Comparison of ENCODE assay signal across 9 mouse cellular contexts in genomic region chr2:125724546-125725114, GRCm38 (mm10). TPM values are rescaled to one million over a fixed set of nuclear protein-coding genes. Genes with fewer than 3 reads are reported as not detected.
DNase-seq lines count a peak whose midpoint lies in the region; ATAC-seq and TF ChIP-seq lines count a peak whose summit lies in the region.
"Had no signal": no experiment of that assay in that cellular context is flagged by ENCODE, and none has a peak within 500 bp of the region (broad histone marks: within the 10 kb centered on the region; RNA-seq: fewer than 3 reads in every experiment).

No protein-coding gene starts in this region.

- H3K27ac ChIP-seq in lung, postnatal 0 days (ENCODE audit: low read length): no peak overlapping the region
- H3K27ac ChIP-seq in hindbrain, postnatal 0 days: peak overlapping the region; percentile 61
- no peak overlapping the region for H3K27ac ChIP-seq in liver, embryonic 15.5 days (replicated peaks)
- H3K27ac ChIP-seq in stomach, embryonic 15.5 days: no peak overlapping the region

- H3K9me3 ChIP-seq in lung, postnatal 0 days (ENCODE audit: low read length): no peaks in the 10 kb centered on the region
- no peaks in the 10 kb centered on the region for H3K9me3 ChIP-seq in hindbrain, postnatal 0 days (ENCODE audit: low read length)
- H3K9me3 ChIP-seq in liver, embryonic 15.5 days (replicated peaks): no peaks in the 10 kb centered on the region
- H3K9me3 ChIP-seq in stomach, embryonic 15.5 days: no peaks in the 10 kb centered on the region

- peak overlapping the region; percentile 41 for H3K4me3 ChIP-seq in lung, postnatal 0 days (ENCODE audit: low read depth, low read length)
- peak overlapping the region; percentile 49 for H3K4me3 ChIP-seq in hindbrain, postnatal 0 days (ENCODE audit: low read length)
- no peak overlapping the region; the same call in 1 of the 2 replicates for H3K4me3 ChIP-seq in liver, embryonic 15.5 days (replicated peaks)
- H3K4me3 ChIP-seq in stomach, embryonic 15.5 days (replicated peaks): peak overlapping the region; percentile 47
- H3K4me3 ChIP-seq: erythroblast, embryonic 14.5 days had no signal

- peaks cover 16% of the 10 kb centered on the region for H3K27me3 ChIP-seq in lung, postnatal 0 days (replicated peaks; ENCODE audit: insufficient read depth, low read length)
- H3K27me3 ChIP-seq in hindbrain, postnatal 0 days (ENCODE audit: insufficient read depth, low read length): no peaks in the 10 kb centered on the region
- H3K27me3 ChIP-seq in liver, embryonic 15.5 days: peaks cover 89% of the 10 kb centered on the region
- peaks cover 23% of the 10 kb centered on the region for H3K27me3 ChIP-seq in stomach, embryonic 15.5 days (replicated peaks)

- DNase-seq in lung, postnatal 0 days (ENCODE audit: low spot score): peak; percentile 26
- DNase-seq in lung, adult 18-20 months: no peak
- peak; percentile 61 for DNase-seq in embryo, embryonic 11 days
- peak; percentile 40 for DNase-seq in hindbrain, postnatal 0 days (ENCODE audit: low spot score)
- no peak for DNase-seq in urinary bladder, postnatal 25 days (ENCODE audit: low spot score)

- peak overlapping the region; percentile 96 for H3K4me2 ChIP-seq in lung, postnatal 0 days (replicated peaks; ENCODE audit: low read depth, low read length)
- peak overlapping the region; percentile 91 for H3K4me2 ChIP-seq in hindbrain, postnatal 0 days (ENCODE audit: low read depth, low read length)
- H3K4me2 ChIP-seq in liver, embryonic 15.5 days: peak overlapping the region; percentile 70
- peak overlapping the region; percentile 98 for H3K4me2 ChIP-seq in stomach, embryonic 15.5 days

- peaks cover 18% of the 10 kb centered on the region; the same call in 1 of the 2 replicates for H3K4me1 ChIP-seq in lung, postnatal 0 days (ENCODE audit: insufficient read depth, low read depth, low read length)
- peaks cover 6% of the 10 kb centered on the region; the same call in 1 of the 2 replicates for H3K4me1 ChIP-seq in hindbrain, postnatal 0 days (ENCODE audit: insufficient read depth, low read length)
- H3K4me1 ChIP-seq in liver, embryonic 15.5 days (replicated peaks): peaks cover 16% of the 10 kb centered on the region
- peaks cover 13% of the 10 kb centered on the region for H3K4me1 ChIP-seq in stomach, embryonic 15.5 days

- H3K36me3 ChIP-seq in lung, postnatal 0 days (ENCODE audit: insufficient read depth, low read length): no peaks in the 10 kb centered on the region
- H3K36me3 ChIP-seq in hindbrain, postnatal 0 days (ENCODE audit: insufficient read depth, low read length): no peaks in the 10 kb centered on the region
- H3K36me3 ChIP-seq in liver, embryonic 15.5 days (replicated peaks): no peaks in the 10 kb centered on the region
- H3K36me3 ChIP-seq in stomach, embryonic 15.5 days: no peaks in the 10 kb centered on the region

- no peak overlapping the region for H3K9ac ChIP-seq in lung, postnatal 0 days (replicated peaks; ENCODE audit: low read depth)
- peak overlapping the region; percentile 57 for H3K9ac ChIP-seq in hindbrain, postnatal 0 days (replicated peaks; ENCODE audit: low read length)
- no peak overlapping the region for H3K9ac ChIP-seq in liver, embryonic 15.5 days
- H3K9ac ChIP-seq in stomach, embryonic 15.5 days: no peak overlapping the region

- ATAC-seq in lung, postnatal 0 days: no peak
- peak; percentile 44 for ATAC-seq in hindbrain, postnatal 0 days
- no peak for ATAC-seq in liver, embryonic 15.5 days (ENCODE audit: insufficient read depth)
- 0 out of 2 replicates have a peak, but pooled peaks have one; percentile 24 for ATAC-seq in stomach, embryonic 15.5 days (ENCODE audit: insufficient read depth, low FRiP score, low read depth)
- ATAC-seq in monocyte, adult 5-6 weeks (replicated peaks; ENCODE audit: insufficient number of reproducible peaks, low FRiP score, low TSS enrichment, poor library complexity, severe bottlenecking): no peak

- no peak for TF ChIP-seq CTCF in lung, postnatal 0 days (IDR thresholded peaks at IDR 0.05)
- no peak for TF ChIP-seq CTCF in hindbrain, postnatal 0 days (IDR thresholded peaks at IDR 0.05; ENCODE audit: low read depth)

- 4% methylated on average over 16 of the region's 16 CpGs for WGBS in lung, postnatal 0 days
- 4% methylated on average over 16 of the region's 16 CpGs for WGBS in hindbrain, postnatal 0 days
- WGBS in liver, embryonic 15.5 days (ENCODE audit: insufficient replicate concordance): 5% methylated on average over 16 of the region's 16 CpGs
- 3% methylated on average over 16 of the region's 16 CpGs for WGBS in stomach, embryonic 15.5 days

- no peak for TF ChIP-seq EP300 in lung, postnatal 0 days (IDR thresholded peaks at IDR 0.05)

RNA-seq across cellular contexts. Expression of gene Shc4, which starts 0.7 kb away (rescaled TPM):
- polyA plus RNA-seq in lung, postnatal 0 days (2015; fragmentation: Nextera tagmentation; extraction: Ambion mirVana): 0.72 and 0.74 TPM in 2 replicates
- total RNA-seq in hindbrain, postnatal 0 days (2014; rRNA removed): 9.1 and 11.1 TPM in 2 replicates
- 3.9 and 4.5 TPM in 2 replicates for polyA plus RNA-seq in hindbrain, postnatal 0 days (2015; fragmentation: Nextera tagmentation; extraction: Ambion mirVana)
- polyA plus RNA-seq in liver, embryonic 15.5 days (2015; fragmentation: Nextera tagmentation; extraction: Ambion mirVana): 0.74 and 0.83 TPM in 2 replicates
- 2.5 and 3.1 TPM in 2 replicates for polyA plus RNA-seq in stomach, embryonic 15.5 days (2015; fragmentation: Nextera tagmentation; extraction: Ambion mirVana)
- 0.58 TPM in 1 of 3 replicates, not detected in the others for total RNA-seq in monocyte, adult 5-6 weeks (2017)

RNA-seq across cellular contexts. Expression of gene Eid1, which starts 51.7 kb away (rescaled TPM):
- polyA plus RNA-seq in lung, postnatal 0 days (2015; fragmentation: Nextera tagmentation; extraction: Ambion mirVana): 91.4 and 104 TPM in 2 replicates
- total RNA-seq in hindbrain, postnatal 0 days (2014; rRNA removed): 262 and 346 TPM in 2 replicates
- polyA plus RNA-seq in hindbrain, postnatal 0 days (2015; fragmentation: Nextera tagmentation; extraction: Ambion mirVana): 393 and 394 TPM in 2 replicates
- polyA plus RNA-seq in liver, embryonic 15.5 days (2015; fragmentation: Nextera tagmentation; extraction: Ambion mirVana): 34.4 and 37.1 TPM in 2 replicates
- 139 and 147 TPM in 2 replicates for polyA plus RNA-seq in stomach, embryonic 15.5 days (2015; fragmentation: Nextera tagmentation; extraction: Ambion mirVana)
- 73.2 to 86.9 TPM (median 83.8 TPM) in 3 replicates for total RNA-seq in monocyte, adult 5-6 weeks (2017)

RNA-seq across cellular contexts. Expression of gene Secisbp2l, which starts 58.0 kb away (rescaled TPM):
- 43.3 and 45.3 TPM in 2 replicates for polyA plus RNA-seq in lung, postnatal 0 days (2015; fragmentation: Nextera tagmentation; extraction: Ambion mirVana)
- total RNA-seq in hindbrain, postnatal 0 days (2014; rRNA removed): 43.5 and 47.4 TPM in 2 replicates
- polyA plus RNA-seq in hindbrain, postnatal 0 days (2015; fragmentation: Nextera tagmentation; extraction: Ambion mirVana): 26.6 and 27.8 TPM in 2 replicates
- polyA plus RNA-seq in liver, embryonic 15.5 days (2015; fragmentation: Nextera tagmentation; extraction: Ambion mirVana): 4.5 and 5.4 TPM in 2 replicates
- 14.7 and 17.0 TPM in 2 replicates for polyA plus RNA-seq in stomach, embryonic 15.5 days (2015; fragmentation: Nextera tagmentation; extraction: Ambion mirVana)
- 52.9 to 72.2 TPM (median 55.9 TPM) in 3 replicates for total RNA-seq in monocyte, adult 5-6 weeks (2017)

Comparison
In these comparisons a context has a peak if more than half of its experiments do, and no peak if none do; other contexts are left out.
1. DNase-seq: peak in lung, postnatal 0 days (single experiment), embryo, embryonic 11 days (single experiment) and hindbrain, postnatal 0 days (single experiment); none in lung, adult 18-20 months (0 of 2) and urinary bladder, postnatal 25 days (single experiment).
2. ATAC-seq: peak in hindbrain, postnatal 0 days (single experiment) and stomach, embryonic 15.5 days (single experiment); none in lung, postnatal 0 days (single experiment), liver, embryonic 15.5 days (single experiment) and monocyte, adult 5-6 weeks (single experiment).
3. Peak in every context shown above with its lines, with median percentiles within 50 percentile points of each other: H3K4me2 ChIP-seq.